Mouse (Mus musculus) forebrain, embryonic 15.5 days (tissue): Measurements from ENCODE around the gene Tmem87a. TPM values are rescaled to one million over a fixed set of nuclear protein-coding genes. Genes with fewer than 3 reads are reported as not detected.

Source experiments
- ATAC-seq: fragments of 200-750 bp; cut with Nextera tagmentation; replicated peaks from 2 replicates; pipeline ENCODE4 v1.8.0; 2017; ENCODE audit warnings: mild to moderate bottlenecking, moderate TSS enrichment, moderate library complexity
- H3K27ac ChIP-seq: fragments of 300-500 bp; sonication (generic); replicated peaks from 2 replicates; pipeline ENCODE4 v1.5.1; 2015; ENCODE audit warnings: mild to moderate bottlenecking, inconsistent platforms
- H3K27me3 ChIP-seq: fragments of 300-500 bp; sonication (generic); 2 replicates; pipeline ENCODE4 v1.6.1; 2015; ENCODE audit warnings: inconsistent platforms
- H3K36me3 ChIP-seq: fragments of 300-500 bp; sonication (generic); 2 replicates; pipeline ENCODE4 v1.6.1; 2015; ENCODE audit warnings: mild to moderate bottlenecking, inconsistent platforms
- H3K4me1 ChIP-seq: fragments of 300-500 bp; sonication (generic); 2 replicates; pipeline ENCODE4 v1.6.1; 2015; ENCODE audit warnings: inconsistent platforms
- H3K4me2 ChIP-seq: fragments of 300-500 bp; sonication (generic); replicated peaks from 2 replicates; pipeline ENCODE4 v1.6.1; 2015; ENCODE audit warnings: mild to moderate bottlenecking, inconsistent platforms
- H3K4me3 ChIP-seq: fragments of 300-500 bp; sonication (generic); 2 replicates; pipeline ENCODE4 v1.5.1; 2015; ENCODE audit warnings: mild to moderate bottlenecking, inconsistent platforms
- H3K9ac ChIP-seq: fragments of 300-500 bp; sonication (generic); replicated peaks from 2 replicates; pipeline ENCODE4 v1.6.1; 2015; ENCODE audit warnings: mild to moderate bottlenecking, inconsistent platforms
- H3K9me3 ChIP-seq: fragments of 300-500 bp; sonication (generic); 2 replicates; pipeline ENCODE4 v1.6.1; 2016; ENCODE audit warnings: inconsistent platforms
- WGBS: fragments of 180-500 bp; shearing (Covaris S2); methylation state at CpG from one replicate; pipeline ENCODE4 v1.1.7; 2015; ENCODE audit warnings: mixed read lengths; 5-methylcytosine and 5-hydroxymethylcytosine counted together
- polyA plus RNA-seq: library from polyadenylated mRNA; unstranded; fragments of >200 nt; fragmentation: Nextera tagmentation; extraction: Ambion mirVana; gene quantifications from 2 replicates; pipeline ENCODE4 v1.2.1, GENCODE M21; 2015

Tmem87a gene
- 6.7 and 7.3 TPM in 2 replicates for polyA plus RNA-seq

- H3K9ac ChIP-seq, result peak within 1 kb of the TSS; percentile 85
- H3K27ac ChIP-seq, result peak within 1 kb of the TSS; percentile 92
- H3K4me1 ChIP-seq, result peaks cover 25% of the 10 kb centered on the region
- H3K4me3 ChIP-seq, result peak within 1 kb of the TSS; percentile 78
- H3K27me3 ChIP-seq, result no peaks in the 10 kb centered on the region
- WGBS, result 1% methylated on average over 34 of the region's 34 CpGs
- H3K4me2 ChIP-seq, result peak within 1 kb of the TSS; percentile 64
- no peaks in the 10 kb centered on the region for H3K9me3 ChIP-seq
- no peaks in the 10 kb centered on the region; the same call in 1 of the 2 replicates for H3K36me3 ChIP-seq
- peak; percentile 100 for ATAC-seq
Measured at GRCm38 (mm10) chr2:120403986-120404822, at the start of gene Tmem87a. TSS of gene Tmem87a (minus strand) at chr2:120404113.

- Histone ChIP-seq H3K27ac (no peak overlapping the region), H3K9ac (no peak overlapping the region), H3K9me3 (no peaks in the 10 kb centered on the region), H3K36me3 (no peaks in the 10 kb centered on the region), H3K4me1 (no peaks in the 10 kb centered on the region), H3K4me2 (no peak overlapping the region), H3K4me3 (no peak overlapping the region), H3K27me3 (no peaks in the 10 kb centered on the region)
- 85% methylated on average over 4 of the region's 4 CpGs for WGBS
- ATAC-seq, result no peak
Measured at GRCm38 (mm10) chr2:120452600-120452999, 48.7 kb upstream of the Tmem87a start.

DNA sequence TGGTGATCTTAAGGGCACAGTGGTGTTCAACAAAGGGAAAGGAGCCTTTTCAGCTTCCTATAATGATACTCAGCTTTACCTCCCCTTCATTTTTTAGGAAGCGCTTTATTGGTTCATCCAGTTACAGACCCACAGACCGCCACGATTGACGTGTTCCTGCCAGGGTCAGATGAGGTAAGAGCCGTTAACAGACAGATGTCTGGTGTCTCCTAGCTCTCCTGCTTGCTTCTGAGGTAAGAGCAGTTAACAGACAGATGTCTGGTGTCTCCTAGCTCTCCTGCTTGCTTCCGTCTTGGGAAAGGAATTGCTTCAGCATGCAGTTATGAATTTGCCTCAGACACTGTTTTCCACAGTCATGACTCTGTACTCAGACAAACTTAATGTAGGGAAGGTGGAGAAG lies 46.8 kb upstream of the Tmem87a start:
- ATAC-seq, result no peak
- WGBS, result 56% methylated on average over 6 of the region's 6 CpGs
- H3K4me2 ChIP-seq, result no peak overlapping the region
- no peaks in the 10 kb centered on the region for H3K9me3 ChIP-seq
- H3K9ac ChIP-seq, result no peak overlapping the region
- no peak overlapping the region for H3K27ac ChIP-seq
- no peak overlapping the region for H3K4me3 ChIP-seq
- no peaks in the 10 kb centered on the region for H3K36me3 ChIP-seq
- H3K27me3 ChIP-seq, result no peaks in the 10 kb centered on the region
- H3K4me1 ChIP-seq, result no peaks in the 10 kb centered on the region

DNA sequence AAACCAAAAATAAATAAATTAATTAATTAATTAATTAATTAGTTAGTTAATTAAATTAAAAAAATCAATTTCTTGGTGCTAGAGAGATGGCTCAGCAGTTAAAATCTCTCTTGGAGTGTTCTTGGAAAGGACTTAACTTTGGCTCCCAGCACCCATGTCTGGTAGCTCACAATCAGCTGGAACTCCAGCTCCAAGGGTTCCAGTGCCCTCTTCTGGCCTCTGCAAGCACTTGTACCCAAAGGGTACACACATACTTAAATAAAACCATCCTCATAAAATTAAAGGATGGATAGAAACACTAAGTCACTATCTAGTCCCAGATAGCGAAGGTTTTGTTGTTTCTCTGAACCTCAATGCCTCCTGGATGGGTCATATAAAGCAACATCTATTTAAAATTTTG lies 43.4 kb upstream of the Tmem87a start:
- H3K4me2 ChIP-seq, result no peak overlapping the region
- no peaks in the 10 kb centered on the region for H3K27me3 ChIP-seq
- no peak for ATAC-seq
- no peak overlapping the region for H3K9ac ChIP-seq
- H3K4me3 ChIP-seq, result no peak overlapping the region
- H3K27ac ChIP-seq, result no peak overlapping the region
- 95% methylated on average over 1 of the region's 1 CpGs for WGBS
- no peaks in the 10 kb centered on the region for H3K4me1 ChIP-seq
- no peaks in the 10 kb centered on the region for H3K9me3 ChIP-seq
- H3K36me3 ChIP-seq, result no peaks in the 10 kb centered on the region

GRCm38 (mm10) chr2:120446373-120446772 lies 42.5 kb upstream of the Tmem87a start:
- Histone ChIP-seq H3K4me1 (no peaks in the 10 kb centered on the region), H3K4me2 (no peak overlapping the region), H3K27ac (no peak overlapping the region), H3K9me3 (no peaks in the 10 kb centered on the region), H3K27me3 (no peaks in the 10 kb centered on the region), H3K4me3 (no peak overlapping the region), H3K9ac (no peak overlapping the region), H3K36me3 (no peaks in the 10 kb centered on the region)
- ATAC-seq, result no peak
- WGBS, result 82% methylated on average over 10 of the region's 10 CpGs

DNA sequence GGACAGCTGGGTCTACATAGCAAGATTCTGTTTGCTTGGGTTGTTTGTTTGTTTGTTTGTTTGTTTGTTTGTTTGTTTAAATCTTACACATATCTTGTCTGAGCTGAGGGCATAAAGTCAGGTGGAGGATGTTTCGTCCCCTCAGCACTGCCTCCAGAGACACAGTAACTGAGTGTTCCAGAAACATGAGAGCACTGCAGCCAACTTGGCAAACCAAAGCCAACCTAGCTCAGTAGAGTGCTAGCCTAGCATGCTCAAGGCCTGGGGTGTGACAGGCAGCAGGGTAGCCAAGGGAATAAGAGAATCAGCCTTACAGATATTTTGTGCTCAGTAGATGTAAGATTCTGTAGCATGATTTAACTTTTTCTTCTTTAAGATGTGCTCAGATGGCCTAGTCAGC lies 40.6 kb upstream of the Tmem87a start:
- ATAC-seq, result no peak
- Histone ChIP-seq H3K9me3 (no peaks in the 10 kb centered on the region), H3K4me3 (no peak overlapping the region), H3K27me3 (no peaks in the 10 kb centered on the region), H3K4me1 (no peaks in the 10 kb centered on the region), H3K4me2 (no peak overlapping the region), H3K36me3 (no peaks in the 10 kb centered on the region), H3K27ac (no peak overlapping the region), H3K9ac (no peak overlapping the region)
- WGBS, result 97% methylated on average over 1 of the region's 1 CpGs

DNA sequence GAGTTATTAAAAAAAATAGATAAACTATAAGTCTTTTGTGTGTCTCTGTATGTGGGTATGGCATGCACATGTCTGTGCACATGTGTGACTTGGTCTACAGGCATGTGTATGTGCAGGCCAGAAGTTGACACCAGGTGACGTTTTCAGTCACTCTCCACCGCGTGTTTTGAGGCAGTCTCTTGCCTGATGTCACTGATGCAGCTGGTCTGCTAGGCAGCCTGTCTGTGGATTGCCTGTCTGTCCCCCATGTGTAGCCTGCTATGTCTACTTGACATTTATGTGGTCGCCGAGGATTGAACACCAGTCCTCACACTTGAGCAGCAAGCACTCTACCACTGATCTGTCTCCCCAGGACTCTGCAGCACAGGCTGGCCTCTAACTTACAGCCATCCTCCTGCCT lies 20.5 kb upstream of the Tmem87a start:
- Histone ChIP-seq H3K36me3 (no peaks in the 10 kb centered on the region), H3K27me3 (no peaks in the 10 kb centered on the region), H3K27ac (no peak overlapping the region), H3K9me3 (no peaks in the 10 kb centered on the region), H3K9ac (no peak overlapping the region), H3K4me3 (no peak overlapping the region), H3K4me2 (no peak overlapping the region), H3K4me1 (no peaks in the 10 kb centered on the region)
- 89% methylated on average over 5 of the region's 5 CpGs for WGBS
- no peak for ATAC-seq

- Histone ChIP-seq H3K4me3 (no peak overlapping the region), H3K27ac (peak overlapping the region; percentile 77), H3K4me1 (0 out of 2 replicates have a peak, but pooled peaks cover 12% of the 10 kb centered on the region), H3K9ac (no peak overlapping the region), H3K9me3 (no peaks in the 10 kb centered on the region), H3K4me2 (no peak overlapping the region), H3K36me3 (no peaks in the 10 kb centered on the region), H3K27me3 (no peaks in the 10 kb centered on the region)
- WGBS, result 38% methylated on average over 1 of the region's 1 CpGs
- no peak for ATAC-seq
Measured at GRCm38 (mm10) chr2:120414738-120415414, 11.0 kb upstream of the Tmem87a start.

DNA sequence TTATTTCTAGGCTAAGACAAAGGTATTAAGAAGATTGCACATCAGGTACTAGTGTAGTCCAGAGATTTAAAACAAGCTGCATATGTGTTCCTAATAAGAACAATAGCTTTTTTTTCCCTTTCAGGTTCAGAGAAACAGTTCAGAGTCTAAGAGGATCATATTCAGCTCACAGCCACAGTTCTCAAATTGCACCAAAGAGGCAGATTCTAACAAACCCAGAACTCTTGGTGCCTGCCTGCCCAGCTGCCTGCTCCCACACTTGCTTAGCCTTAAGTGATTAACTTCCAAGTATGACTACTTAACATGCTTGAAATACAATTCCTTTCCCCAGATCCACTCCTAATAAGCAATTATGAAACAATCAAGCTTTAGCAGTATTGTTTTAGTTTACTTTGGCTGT lies 10.2 kb upstream of the Tmem87a start:
- Histone ChIP-seq H3K4me3 (no peak overlapping the region), H3K4me2 (no peak overlapping the region), H3K27me3 (no peaks in the 10 kb centered on the region), H3K27ac (peak overlapping the region; percentile 77), H3K4me1 (0 out of 2 replicates have a peak, but pooled peaks cover 12% of the 10 kb centered on the region), H3K36me3 (no peaks in the 10 kb centered on the region), H3K9me3 (no peaks in the 10 kb centered on the region), H3K9ac (no peak overlapping the region)
- no peak for ATAC-seq

- Histone ChIP-seq H3K9ac (no peak overlapping the region), H3K4me1 (0 out of 2 replicates have a peak, but pooled peaks cover 12% of the 10 kb centered on the region), H3K27me3 (no peaks in the 10 kb centered on the region), H3K4me2 (no peak overlapping the region), H3K4me3 (no peak overlapping the region), H3K27ac (no peak overlapping the region), H3K9me3 (no peaks in the 10 kb centered on the region), H3K36me3 (no peaks in the 10 kb centered on the region)
- ATAC-seq, result no peak
- 91% methylated on average over 3 of the region's 3 CpGs for WGBS
Measured at GRCm38 (mm10) chr2:120411096-120411628, 7.2 kb upstream of the Tmem87a start.

DNA sequence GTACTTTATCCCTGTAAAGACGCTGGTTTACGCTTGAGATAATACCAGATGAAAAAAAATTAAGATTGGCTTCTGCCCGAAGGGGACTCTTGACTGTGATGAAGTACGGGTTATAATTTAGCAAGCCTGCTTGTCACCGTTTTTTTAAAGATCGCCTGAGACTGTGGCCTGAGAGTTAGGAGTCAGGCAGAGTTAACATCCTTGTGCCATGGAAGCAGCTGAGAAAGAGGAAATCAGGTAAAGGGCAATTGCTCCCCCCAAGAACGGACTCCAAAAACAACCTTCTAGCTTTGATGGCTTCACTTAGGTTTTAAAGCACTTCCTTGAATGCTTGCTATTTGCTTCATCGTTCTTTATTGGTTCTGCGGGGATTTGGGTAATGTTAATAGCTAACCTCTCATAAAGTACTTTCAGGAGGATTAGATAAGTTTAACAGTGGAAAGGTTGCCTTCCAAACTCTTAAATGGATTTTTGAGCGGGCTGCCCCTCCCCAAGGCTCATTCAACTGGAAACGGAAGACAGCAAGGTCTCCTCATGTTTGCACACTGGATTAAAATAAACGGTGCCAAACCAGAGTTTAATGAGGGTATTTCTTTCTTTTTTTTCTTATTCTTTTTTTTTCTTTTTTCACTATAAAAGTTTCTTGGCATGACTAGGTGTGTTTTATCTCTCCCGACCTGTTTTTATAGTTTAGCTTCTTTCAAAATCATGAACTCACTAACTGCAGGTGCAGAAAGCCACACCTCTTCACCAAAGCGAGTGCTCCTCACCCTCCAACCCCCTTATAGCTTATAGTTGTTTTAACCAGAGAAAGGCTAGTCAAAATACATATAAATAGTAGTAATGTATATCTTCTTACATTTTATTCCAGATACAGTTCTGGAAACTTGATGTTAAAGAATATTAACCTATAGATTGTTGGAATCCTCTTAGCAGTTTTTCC lies 1.2 kb upstream of the Tmem87a start:
- no peaks in the 10 kb centered on the region; the same call in 1 of the 2 replicates for H3K36me3 ChIP-seq
- peaks cover 25% of the 10 kb centered on the region for H3K4me1 ChIP-seq
- peak overlapping the region; percentile 78 for H3K4me3 ChIP-seq
- no peaks in the 10 kb centered on the region for H3K9me3 ChIP-seq
- no peaks in the 10 kb centered on the region for H3K27me3 ChIP-seq
- H3K27ac ChIP-seq, result peak overlapping the region; percentile 92; the same call in 1 of the 2 replicates
- peak overlapping the region; percentile 64 for H3K4me2 ChIP-seq
- 39% methylated on average over 14 of the region's 14 CpGs for WGBS
- ATAC-seq, result no peak
- H3K9ac ChIP-seq, result peak overlapping the region; percentile 85
